Mouse (Mus musculus) frontal cortex, postnatal 14 days (tissue): Measurements from ENCODE around the gene Rhobtb3.

ENCODE experiments used
- DNase-seq, 2 experiments: peaks; one replicate each; pipeline ENCODE4 v3.0.0; 2022; ENCODE audit warnings: low spot score in 2 of 2

Gene Rhobtb3

DNA sequence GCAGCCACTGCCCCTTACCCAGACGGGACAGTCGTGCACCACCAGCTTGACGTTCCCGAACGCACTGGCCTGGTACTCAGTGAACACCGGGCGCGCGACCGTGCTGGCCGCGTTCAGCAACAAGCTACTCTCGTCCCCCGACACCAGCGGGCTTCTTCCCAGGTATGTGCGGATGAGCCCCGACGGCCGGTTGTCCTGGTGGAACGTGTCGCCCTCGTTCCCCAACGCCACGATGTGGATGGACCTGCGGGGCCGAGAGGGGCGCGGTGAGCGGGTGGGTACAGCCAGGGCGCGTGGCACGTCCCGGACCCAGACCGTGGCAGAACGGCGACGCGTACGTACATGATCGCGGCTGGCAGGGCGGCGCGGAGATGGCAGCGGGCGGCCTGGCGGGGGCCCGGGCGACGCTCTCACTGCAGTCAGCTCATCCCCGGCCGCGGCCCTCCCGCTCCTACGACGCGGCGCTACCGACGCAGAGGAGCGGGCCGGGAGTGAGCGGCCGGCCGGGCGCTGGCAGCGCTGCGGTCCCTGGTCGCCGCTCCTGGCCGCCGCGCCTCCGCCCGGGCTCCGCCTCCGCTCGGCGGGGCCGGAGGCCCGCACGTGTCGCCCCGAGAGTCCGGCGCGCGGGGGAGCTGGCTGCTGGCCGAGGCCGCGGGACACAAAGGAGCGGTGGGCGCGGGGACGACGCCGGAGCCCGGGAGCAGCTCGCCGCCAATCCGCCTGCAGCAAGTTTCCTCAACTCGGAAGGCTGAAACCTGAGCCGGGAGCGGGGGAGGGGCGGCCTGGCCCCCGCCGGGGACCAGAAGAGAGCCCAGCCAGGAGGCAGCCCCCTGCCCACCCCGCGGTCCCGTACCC lies at the start of gene Rhobtb3:
TSS of gene Rhobtb3 (minus strand) at position 737 of the 855 bp plus-strand sequence.
- DNase-seq = peak; percentile 54 to 58

DNA sequence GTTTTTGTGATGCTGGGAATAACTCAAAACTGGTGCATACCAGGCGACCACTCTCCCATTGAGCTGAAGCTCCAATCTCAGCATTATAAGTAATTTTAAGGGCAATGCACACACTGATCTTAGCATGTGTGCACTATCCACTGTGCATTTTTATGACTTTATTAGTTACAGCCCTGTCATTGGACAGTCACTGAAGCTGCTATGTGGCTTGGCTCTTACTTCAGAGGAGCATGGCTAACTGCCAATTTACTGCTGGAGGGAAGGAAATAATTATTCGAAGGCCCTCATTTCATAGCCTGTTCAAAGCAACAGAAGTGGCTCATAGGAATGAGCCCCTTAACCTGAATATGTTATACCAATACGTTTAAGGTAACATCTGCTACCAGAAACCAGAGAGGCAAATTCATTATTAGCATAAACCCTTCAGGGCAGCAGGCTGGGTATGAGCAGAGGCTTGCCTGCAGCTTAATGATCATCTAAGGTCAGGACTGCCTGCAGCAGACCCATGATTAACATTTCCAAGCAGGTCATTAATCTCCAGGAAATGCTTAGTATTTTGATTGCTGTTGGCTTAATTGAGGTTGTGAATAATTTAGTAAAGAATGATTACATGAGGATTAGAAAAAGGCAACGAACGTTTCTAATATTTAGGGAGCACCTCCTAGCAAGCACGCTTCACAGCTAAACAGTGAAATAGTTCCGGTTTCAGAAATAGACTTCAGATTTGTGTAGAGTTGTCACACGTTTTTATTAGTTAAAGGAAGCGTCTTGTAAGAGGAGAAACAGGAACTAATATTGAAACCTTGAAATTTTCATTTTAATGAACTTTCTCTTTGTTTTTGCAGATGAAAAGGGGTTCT lies 48.7 kb upstream of the Rhobtb3 start:
- DNase-seq = no peak

- no peak for DNase-seq
Observed at GRCm38 (mm10) chr13:75988096-75988495, 44.4 kb upstream of the Rhobtb3 start.

- DNase-seq = no peak
Observed at GRCm38 (mm10) chr13:75981901-75982300, 38.2 kb upstream of the Rhobtb3 start.

- no peak for DNase-seq
Observed at GRCm38 (mm10) chr13:75976649-75977048, 32.9 kb upstream of the Rhobtb3 start.

DNA sequence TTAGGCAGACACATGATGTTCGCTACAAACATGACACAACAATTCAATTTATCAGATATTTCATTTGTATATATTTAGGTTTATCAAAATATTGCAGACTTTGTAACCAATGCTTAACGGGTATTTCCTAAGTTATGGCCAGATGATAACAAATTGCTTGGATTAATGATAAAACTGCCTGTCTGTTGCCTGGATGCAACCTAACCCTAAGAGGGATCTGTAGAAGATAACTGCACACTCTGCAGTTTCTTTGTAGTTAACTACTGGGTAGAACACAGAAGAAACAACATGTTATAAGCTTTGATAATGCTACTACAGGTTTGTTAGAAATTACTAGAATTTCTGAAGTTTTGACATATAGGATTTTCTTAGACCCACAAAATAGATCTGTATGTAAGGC lies 32.5 kb upstream of the Rhobtb3 start:
- no peak for DNase-seq

GRCm38 (mm10) chr13:75975629-75976028 lies 31.9 kb upstream of the Rhobtb3 start:
- DNase-seq = no peak

DNA sequence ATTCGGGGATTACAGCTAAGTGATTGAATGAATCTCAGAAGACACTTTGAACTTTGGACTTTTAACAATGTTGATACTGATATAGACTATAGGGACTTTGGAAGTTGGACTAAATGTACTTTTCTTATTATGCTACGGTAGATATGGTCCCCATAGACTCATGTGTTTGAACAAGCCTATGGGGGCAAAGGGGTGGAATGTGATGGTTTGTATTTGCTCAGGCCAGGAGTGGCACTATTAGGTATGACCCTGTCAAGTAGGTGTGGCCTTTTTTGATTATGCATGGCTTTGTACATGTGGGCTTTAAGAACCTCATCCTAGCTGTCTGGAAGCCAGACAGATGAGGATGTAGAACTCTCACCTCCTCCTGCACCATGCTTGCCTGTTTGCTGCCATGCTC lies 30.8 kb upstream of the Rhobtb3 start:
- DNase-seq = no peak

DNA sequence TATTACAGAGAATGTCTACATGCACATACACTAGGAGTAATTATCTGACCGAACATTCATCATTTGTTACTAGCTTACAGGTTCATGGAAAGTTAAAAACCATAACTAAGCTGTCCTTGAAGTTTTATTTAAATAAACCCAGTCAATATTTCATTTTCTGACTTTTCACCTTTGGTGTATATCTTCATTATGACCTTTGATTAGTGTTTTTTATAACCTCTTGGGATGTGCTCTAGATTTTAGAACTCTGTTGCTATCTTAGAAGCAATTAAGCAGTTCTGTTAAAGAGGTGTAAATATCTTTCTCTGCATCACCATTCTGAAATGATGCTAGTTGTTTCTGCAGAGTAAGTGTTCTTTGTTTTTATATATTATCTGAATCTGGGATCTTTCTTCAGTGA lies 23.1 kb upstream of the Rhobtb3 start, which contains the start of gene Spata9:
TSS of gene Spata9 (plus strand) at position 301 of the 400 bp plus-strand sequence.
- no peak for DNase-seq

GRCm38 (mm10) chr13:75955357-75955992 lies 11.8 kb upstream of the Rhobtb3 start:
- DNase-seq = no peak

GRCm38 (mm10) chr13:75950295-75950694 lies 6.6 kb upstream of the Rhobtb3 start:
- no peak for DNase-seq

- no peak for DNase-seq
Observed at GRCm38 (mm10) chr13:75944044-75944820, 507 bp upstream of the Rhobtb3 start.

GRCm38 (mm10) chr13:75942731-75943130 lies 994 bp downstream of the Rhobtb3 start:
- no peak for DNase-seq

GRCm38 (mm10) chr13:75941518-75942295 lies 2.0 kb downstream of the Rhobtb3 start:
- no peak for DNase-seq

DNA sequence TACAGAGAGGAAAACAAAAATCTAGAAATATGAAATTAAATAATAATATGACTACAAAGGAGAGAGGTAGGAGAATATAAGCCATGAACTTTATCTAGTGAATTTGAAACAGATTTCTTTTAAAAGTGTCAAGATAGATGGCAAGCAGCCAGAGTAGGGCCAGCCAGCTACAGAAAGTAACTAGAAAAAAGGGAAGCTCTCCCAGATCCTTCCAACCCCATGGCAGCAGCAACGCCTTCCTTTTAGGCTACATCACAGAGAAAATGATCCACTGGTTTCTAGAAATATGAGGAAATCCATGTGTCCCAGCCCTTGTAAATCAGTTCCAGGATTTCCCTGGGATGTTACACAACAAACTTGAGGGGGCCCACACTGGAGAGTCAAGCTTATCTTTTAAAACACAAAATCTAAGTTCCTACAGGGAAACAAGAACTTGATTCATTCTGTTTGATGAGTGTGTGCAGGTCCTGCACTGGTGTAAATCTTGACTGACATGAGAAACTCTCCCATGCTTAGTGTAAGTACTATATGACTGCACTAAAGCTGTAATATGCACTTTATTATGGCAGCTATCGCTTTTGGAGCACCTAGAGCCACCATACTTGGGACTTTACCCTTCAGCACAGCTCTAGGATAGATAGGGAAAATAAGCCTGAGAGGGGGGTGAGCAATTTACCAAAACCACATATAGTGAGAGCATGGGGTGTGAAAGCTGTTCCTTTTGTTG lies 2.8 kb downstream of the Rhobtb3 start:
- DNase-seq = no peak

GRCm38 (mm10) chr13:75938866-75939265 lies 4.9 kb downstream of the Rhobtb3 start:
- no peak for DNase-seq

GRCm38 (mm10) chr13:75933287-75933686 lies 10.4 kb downstream of the Rhobtb3 start:
- no peak for DNase-seq

GRCm38 (mm10) chr13:75931073-75931472 lies 12.7 kb downstream of the Rhobtb3 start:
- DNase-seq = peak in 1 of 2 experiments; percentile 33

DNA sequence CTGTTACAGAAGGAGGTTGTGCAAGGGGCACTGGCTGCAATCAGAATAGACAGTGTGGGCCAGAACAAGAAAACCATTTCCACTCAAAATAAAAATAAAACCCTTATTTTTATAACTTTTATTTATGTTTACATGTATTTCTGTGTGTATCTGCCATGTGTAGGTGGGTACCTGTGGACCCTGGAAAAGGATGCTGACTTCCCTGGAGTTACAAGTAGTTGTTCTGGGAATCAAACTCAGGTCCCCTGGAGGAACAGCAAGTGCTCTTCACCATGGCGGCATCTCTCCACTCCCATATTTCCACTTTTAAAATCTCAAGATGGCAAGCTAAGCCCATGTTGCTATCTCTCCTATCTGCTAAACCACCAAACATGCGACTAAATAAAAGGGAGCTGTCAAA lies 13.1 kb downstream of the Rhobtb3 start:
- no peak for DNase-seq

- DNase-seq = no peak
Observed at GRCm38 (mm10) chr13:75930023-75930422, 13.7 kb downstream of the Rhobtb3 start.
